Mouse (Mus musculus) spleen, adult 2 months (tissue): ENCODE measurements around the gene 1700012B09Rik. TPM values are rescaled to one million over a fixed set of nuclear protein-coding genes. Genes with fewer than 3 reads are reported as not detected.
A peak's percentile ranks its signal among the peaks of the same experiment; 100 is the strongest.

Source experiments
- DNase-seq, 2 experiments: peaks; one replicate each; pipeline versions ENCODE4 v3.0.0 to v3.0.0-alpha.2; 2012 to 2021; ENCODE audit warnings: low spot score in 2 of 2, low read depth in 1 of 2
- H3K27ac ChIP-seq: fragments of 200-500 bp; 2 replicates; pipeline ENCODE4 v1.5.1; 2012; ENCODE audit warnings: low read length, inconsistent platforms; ENCODE audit not compliant: insufficient read depth
- H3K27me3 ChIP-seq: fragments of 200-500 bp; 2 replicates; pipeline ENCODE4 v1.6.1; 2012; ENCODE audit warnings: mild to moderate bottlenecking, moderate library complexity, low read length, inconsistent platforms; ENCODE audit not compliant: control insufficient read depth, insufficient read depth
- H3K36me3 ChIP-seq: fragments of 200-500 bp; 2 replicates; pipeline ENCODE4 v1.6.1; 2012; ENCODE audit warnings: mild to moderate bottlenecking, low read length, inconsistent platforms; ENCODE audit not compliant: control insufficient read depth, insufficient read depth
- H3K4me1 ChIP-seq: fragments of 200-500 bp; 2 replicates; pipeline ENCODE4 v1.6.1; 2011; ENCODE audit warnings: inconsistent platforms; ENCODE audit not compliant: control insufficient read depth, insufficient read depth, insufficient read length
- H3K4me3 ChIP-seq: fragments of 200-500 bp; 2 replicates; pipeline ENCODE4 v1.5.1; 2011; ENCODE audit warnings: mild to moderate bottlenecking, inconsistent platforms; ENCODE audit not compliant: insufficient read depth, insufficient read length; ENCODE audit errors: extremely low read depth
- CTCF ChIP-seq: fragments of 200-500 bp; IDR thresholded peaks from 2 replicates; pipeline ENCODE4 v1.5.1; 2011; ENCODE audit warnings: mild to moderate bottlenecking, inconsistent platforms; ENCODE audit not compliant: insufficient read depth, insufficient read length, insufficient replicate concordance; ENCODE audit errors: extremely low read depth
- POLR2A ChIP-seq: fragments of 200-500 bp; IDR thresholded peaks from 2 replicates; pipeline ENCODE4 v1.6.1; 2011; ENCODE audit warnings: low read depth, low read length, inconsistent platforms
- WGBS: fragments of 180-500 bp; shearing (Covaris S2); methylation state at CpG from one replicate; pipeline ENCODE4 v1.1.7; 2018; 5-methylcytosine and 5-hydroxymethylcytosine counted together
- polyA plus RNA-seq: library from polyadenylated mRNA; depleted of rRNA; stranded (reverse); fragments of >200 nt; gene quantifications from 2 replicates; pipeline ENCODE4 v1.2.3, GENCODE M21; 2012; rRNA removed

The 1700012B09Rik gene
- polyA plus RNA-seq = not detected in 2 replicates

GRCm38 (mm10) chr9:14770803-14771471 lies at the start of gene 1700012B09Rik:
Gene 1700012B09Rik (minus strand): TSS chr9:14771030.
- 0 out of 2 replicates have a peak, but pooled peaks cover 2% of the 10 kb centered on the region for H3K27me3 ChIP-seq
- H3K36me3 ChIP-seq = no peaks in the 10 kb centered on the region
- no peak for TF ChIP-seq POLR2A
- TF ChIP-seq CTCF = no peak
- H3K4me1 ChIP-seq = no peaks in the 10 kb centered on the region
- no peak within 1 kb of the TSS for H3K4me3 ChIP-seq
- H3K27ac ChIP-seq = no peak within 1 kb of the TSS
- 41% methylated on average over 23 of the region's 23 CpGs for WGBS
- no peak for DNase-seq

- WGBS = 96% methylated on average over 5 of the region's 5 CpGs
- TF ChIP-seq POLR2A = no peak
- TF ChIP-seq CTCF = no peak
- Histone ChIP-seq H3K36me3 (peaks cover 32% of the 10 kb centered on the region), H3K4me1 (no peaks in the 10 kb centered on the region), H3K27me3 (no peaks in the 10 kb centered on the region), H3K4me3 (no peak overlapping the region), H3K27ac (no peak overlapping the region)
- no peak for DNase-seq
Measured at GRCm38 (mm10) chr9:14810111-14810510, 39.3 kb upstream of the 1700012B09Rik start.

DNA sequence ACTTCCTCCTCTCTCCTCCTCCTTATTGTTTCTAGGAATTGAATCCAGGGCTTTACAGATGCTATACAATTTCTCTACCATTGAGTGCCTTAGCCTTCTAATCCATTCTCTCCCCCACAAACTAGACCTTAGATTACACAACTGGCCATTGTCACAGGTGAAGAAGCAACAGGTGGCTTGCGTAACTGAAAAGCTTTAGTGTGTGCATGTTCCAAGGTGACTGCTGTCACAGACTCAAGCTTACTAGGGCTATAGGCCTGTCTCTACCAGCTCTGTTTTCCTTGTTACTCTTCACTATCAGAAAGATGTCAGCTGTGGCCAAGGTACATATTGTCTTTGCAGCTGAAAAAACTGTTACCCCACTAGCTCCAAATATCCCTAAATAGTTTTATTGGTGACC lies 36.0 kb upstream of the 1700012B09Rik start:
- no peak overlapping the region for H3K27ac ChIP-seq
- H3K4me3 ChIP-seq = no peak overlapping the region
- H3K27me3 ChIP-seq = no peaks in the 10 kb centered on the region
- peaks cover 34% of the 10 kb centered on the region for H3K36me3 ChIP-seq
- WGBS = 94% methylated on average over 1 of the region's 1 CpGs
- DNase-seq = no peak
- no peak for TF ChIP-seq CTCF
- no peaks in the 10 kb centered on the region for H3K4me1 ChIP-seq

GRCm38 (mm10) chr9:14805714-14806113 lies 34.9 kb upstream of the 1700012B09Rik start:
- H3K27ac ChIP-seq = no peak overlapping the region
- H3K4me1 ChIP-seq = no peaks in the 10 kb centered on the region
- peaks cover 35% of the 10 kb centered on the region for H3K36me3 ChIP-seq
- H3K4me3 ChIP-seq = no peak overlapping the region
- no peak for DNase-seq
- TF ChIP-seq CTCF (no peak), POLR2A (no peak)
- 89% methylated on average over 2 of the region's 2 CpGs for WGBS
- no peaks in the 10 kb centered on the region for H3K27me3 ChIP-seq

GRCm38 (mm10) chr9:14787356-14787755 lies 16.5 kb upstream of the 1700012B09Rik start:
- no peak for TF ChIP-seq CTCF
- no peak for TF ChIP-seq POLR2A
- peaks cover 20% of the 10 kb centered on the region for H3K36me3 ChIP-seq
- H3K4me1 ChIP-seq = no peaks in the 10 kb centered on the region
- no peak for DNase-seq
- H3K27ac ChIP-seq = no peak overlapping the region
- no peaks in the 10 kb centered on the region for H3K27me3 ChIP-seq
- 93% methylated on average over 6 of the region's 6 CpGs for WGBS
- no peak overlapping the region for H3K4me3 ChIP-seq

GRCm38 (mm10) chr9:14784039-14785002 lies 13.5 kb upstream of the 1700012B09Rik start, which contains the start of the genes Mre11a and Ankrd49:
Gene Mre11a (plus strand): TSS chr9:14784654.
Gene Ankrd49 (minus strand): TSS chr9:14784856.
- Histone ChIP-seq H3K4me1 (no peaks in the 10 kb centered on the region), H3K36me3 (peaks cover 21% of the 10 kb centered on the region), H3K27me3 (no peaks in the 10 kb centered on the region), H3K27ac (peak within 1 kb of the TSS; percentile 97), H3K4me3 (peak within 1 kb of the TSS; percentile 95)
- WGBS = under 1% methylated on average over 62 of the region's 62 CpGs
- TF ChIP-seq CTCF (no peak), POLR2A (peak; percentile 72)
- peak; percentile 87 to 93 for DNase-seq

GRCm38 (mm10) chr9:14778341-14778740 lies 7.5 kb upstream of the 1700012B09Rik start:
- no peak for DNase-seq
- Histone ChIP-seq H3K4me1 (no peaks in the 10 kb centered on the region), H3K27ac (no peak overlapping the region), H3K36me3 (peaks cover 9% of the 10 kb centered on the region), H3K4me3 (no peak overlapping the region), H3K27me3 (no peaks in the 10 kb centered on the region)
- TF ChIP-seq CTCF (no peak), POLR2A (no peak)
- WGBS = 90% methylated on average over 13 of the region's 13 CpGs
